Mouse (Mus musculus) frontal cortex, postnatal 14 days (tissue): ENCODE measurements at regions not wholly inside any gene's neighbourhood (a gene's known extent, or its start where the extent isn't known, plus 50 kb on each side); places are given as distances from the start of the nearest gene placed in this dataset.

ENCODE experiments used
- DNase-seq, 2 experiments: peaks; one replicate each; pipeline ENCODE4 v3.0.0; 2022; ENCODE audit warnings: low spot score in 2 of 2

DNA sequence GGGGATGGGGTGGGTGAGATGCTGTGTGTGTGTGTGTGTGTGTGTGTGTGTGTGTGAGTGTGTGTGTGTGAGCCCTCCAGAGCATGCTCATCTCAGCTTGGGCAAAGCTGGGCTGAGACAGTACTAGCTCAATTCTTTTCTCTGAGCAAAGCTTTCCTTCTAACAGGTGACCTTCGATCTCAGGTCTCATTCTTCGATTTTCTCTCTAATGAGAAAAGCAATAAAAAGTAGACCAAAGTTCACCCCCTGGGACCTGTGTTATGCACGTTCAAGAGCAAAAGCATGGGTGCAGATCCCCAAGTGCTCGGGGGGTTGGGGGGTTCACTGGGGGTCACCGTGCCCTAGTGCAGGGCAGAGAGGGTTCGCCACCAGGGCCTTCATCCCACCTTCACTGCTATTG lies 103.1 kb upstream of the Slc22a12 start:
- DNase-seq = no peak

DNA sequence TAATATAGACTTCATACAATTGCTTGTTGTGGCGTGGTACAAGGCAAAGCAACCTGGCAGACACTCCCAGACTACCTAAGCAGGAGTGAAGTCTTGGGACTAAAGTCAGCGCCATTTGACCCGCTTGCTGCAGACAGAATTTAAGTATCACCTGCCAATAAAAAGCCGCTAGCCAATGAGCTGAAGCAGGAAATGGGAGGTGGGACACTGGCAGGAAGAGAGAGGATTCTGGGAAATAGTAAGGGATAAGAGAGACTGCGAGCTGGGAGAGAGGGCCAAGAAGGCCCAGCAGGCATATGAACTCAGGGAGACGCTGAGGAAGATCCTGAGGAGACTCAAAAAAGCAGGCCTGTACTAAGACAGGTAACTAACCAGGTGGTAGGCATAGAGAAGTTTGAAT lies 102.0 kb upstream of the Slc22a12 start:
- DNase-seq = no peak

DNA sequence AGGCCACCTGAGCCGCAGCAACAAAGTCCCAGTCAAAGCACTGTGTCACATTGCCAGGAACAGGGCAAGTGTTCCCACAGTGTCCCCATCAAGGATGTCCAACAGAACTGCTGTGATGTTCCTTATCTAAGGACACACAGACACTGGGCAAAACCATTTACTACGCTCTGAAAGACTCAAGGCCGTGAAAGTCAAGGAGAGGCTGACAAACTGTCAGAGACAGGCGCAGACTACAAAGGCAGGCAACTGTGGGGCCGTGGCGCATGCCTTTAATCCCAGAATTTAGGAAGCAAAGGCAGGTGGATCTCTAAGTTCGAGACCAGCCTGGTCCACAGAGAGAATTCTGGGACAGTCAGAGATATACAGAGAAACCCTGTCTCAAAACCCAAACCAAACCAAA lies 96.8 kb upstream of the Slc22a12 start:
- no peak for DNase-seq

DNA sequence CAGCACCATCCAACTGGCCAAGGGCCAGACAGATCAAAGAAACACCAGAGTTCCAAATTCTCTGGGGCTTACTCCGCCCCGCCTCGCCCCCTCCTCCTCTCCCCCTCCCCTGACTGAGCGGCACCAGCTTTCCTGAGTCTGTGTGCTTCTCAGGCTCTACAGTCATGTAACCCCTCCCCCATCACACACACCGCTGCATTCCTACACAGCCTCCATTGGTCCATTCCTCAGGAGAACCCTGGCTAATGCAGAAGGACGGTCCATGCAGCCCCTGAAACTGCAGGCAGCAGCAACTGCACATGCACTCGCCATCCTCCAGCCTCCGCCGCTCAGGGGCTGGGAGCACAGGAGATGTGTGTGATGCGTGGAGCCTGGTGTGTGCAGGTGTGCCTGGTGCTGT lies 90.6 kb upstream of the Slc22a12 start:
- DNase-seq = no peak

DNA sequence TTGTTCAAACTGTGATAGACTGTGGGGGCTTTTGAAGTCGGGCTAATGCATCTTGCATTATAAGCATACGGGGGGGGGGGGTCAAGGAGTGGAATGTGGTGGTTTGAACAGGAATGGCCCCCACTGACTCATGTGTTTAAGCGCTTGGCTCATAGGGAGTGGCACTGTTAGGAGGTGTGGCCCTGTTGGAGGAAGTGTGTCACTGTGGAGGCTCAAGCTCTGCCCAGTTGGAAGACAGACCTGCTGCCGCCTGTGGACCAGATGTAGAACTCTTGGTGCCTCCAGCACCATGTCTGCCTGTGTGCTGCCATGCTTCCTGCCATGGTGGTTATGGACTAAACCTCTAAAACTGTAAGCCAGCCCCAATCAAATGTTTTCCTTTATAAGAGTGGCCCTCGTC lies 89.0 kb upstream of the Slc22a12 start:
- DNase-seq = no peak

DNA sequence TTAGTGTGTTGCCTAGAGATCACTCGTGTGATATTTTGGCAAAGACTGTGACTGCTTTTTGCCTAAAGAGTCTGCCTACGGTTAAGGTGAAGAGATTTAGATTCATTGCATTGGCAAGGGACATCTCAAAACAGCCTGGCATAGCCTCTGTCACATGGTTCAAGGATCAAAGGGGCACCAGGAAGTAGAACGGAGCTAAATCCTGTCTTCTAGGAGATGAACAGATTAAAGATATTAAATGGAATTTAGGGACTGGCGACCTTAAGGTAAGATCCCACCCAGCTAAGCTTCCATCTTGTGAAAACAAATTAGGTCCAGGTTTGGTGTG lies 87.7 kb upstream of the Slc22a12 start:
- DNase-seq = no peak

DNA sequence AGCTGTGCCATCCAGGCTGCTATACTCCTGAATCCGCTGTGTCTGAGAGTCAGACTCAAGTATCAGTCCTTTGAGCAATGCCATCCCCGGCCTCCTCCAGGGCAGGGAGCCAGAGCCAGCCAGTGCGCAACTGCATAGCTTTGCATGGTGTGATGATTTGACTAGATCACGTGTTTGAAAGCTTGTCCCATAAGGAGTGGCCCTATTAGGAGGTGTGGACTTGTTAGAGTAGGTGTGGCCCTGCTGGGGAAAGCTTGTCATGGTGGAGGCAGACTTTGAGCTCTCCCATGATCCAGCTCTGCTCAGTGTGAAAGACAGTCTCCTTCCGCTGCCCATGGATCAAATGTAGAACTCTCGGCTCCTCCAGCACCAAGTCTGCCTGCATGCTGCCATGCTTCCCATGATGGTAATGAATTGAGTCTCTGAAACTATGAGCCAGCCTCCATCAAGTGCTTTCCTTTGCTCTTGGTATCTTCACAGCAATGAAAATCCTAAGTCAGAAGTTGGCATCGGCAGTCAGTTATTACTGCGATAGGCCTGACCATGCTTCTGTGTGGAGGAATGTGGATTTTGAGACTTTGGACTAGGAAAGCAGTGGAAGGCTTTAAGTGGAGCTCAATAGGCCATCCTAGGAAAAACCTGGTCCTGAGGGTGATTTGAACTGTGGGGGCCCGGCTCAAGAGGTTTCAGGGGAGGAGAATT lies 87.2 kb upstream of the Slc22a12 start:
- no peak for DNase-seq

DNA sequence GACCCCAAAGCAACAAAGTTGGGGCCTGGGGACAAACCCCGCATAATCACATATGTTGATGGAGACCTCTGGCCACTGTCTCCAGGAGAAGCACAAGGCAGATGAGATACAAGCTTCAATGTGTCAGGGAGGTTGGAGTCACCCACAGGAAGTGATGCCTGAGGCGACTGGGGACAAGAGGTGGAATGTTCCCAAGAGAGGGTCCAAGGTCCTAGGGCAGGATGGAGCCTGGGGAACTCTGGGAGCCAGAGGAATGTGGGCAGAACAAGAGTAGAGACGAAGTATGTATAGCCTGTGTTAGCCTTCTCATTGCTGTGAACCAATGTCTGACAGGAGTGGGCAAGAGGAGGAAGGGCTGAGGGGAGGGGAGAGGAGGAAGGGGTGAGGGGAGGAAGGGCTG lies 82.7 kb upstream of the Slc22a12 start:
- DNase-seq = no peak

DNA sequence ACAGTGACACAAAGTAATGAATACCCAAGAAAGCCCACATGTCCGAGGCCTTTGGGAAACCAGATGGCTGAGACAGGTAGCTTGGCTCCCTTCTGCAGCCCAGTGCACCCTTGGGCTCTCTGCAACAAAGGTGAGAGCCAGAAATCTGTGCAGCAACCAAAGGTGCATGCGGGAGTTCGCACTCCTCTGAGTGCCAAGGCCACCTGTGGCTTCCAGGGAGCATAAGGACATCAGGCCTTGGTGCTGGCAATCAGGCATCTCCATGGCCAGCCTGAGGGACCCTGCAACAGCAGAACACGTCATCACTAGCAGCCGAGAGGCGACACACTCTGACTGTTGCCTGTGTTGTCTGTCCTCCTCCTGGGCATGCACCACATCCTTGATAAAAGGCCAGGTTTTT lies 78.2 kb upstream of the Slc22a12 start:
- no peak for DNase-seq

DNA sequence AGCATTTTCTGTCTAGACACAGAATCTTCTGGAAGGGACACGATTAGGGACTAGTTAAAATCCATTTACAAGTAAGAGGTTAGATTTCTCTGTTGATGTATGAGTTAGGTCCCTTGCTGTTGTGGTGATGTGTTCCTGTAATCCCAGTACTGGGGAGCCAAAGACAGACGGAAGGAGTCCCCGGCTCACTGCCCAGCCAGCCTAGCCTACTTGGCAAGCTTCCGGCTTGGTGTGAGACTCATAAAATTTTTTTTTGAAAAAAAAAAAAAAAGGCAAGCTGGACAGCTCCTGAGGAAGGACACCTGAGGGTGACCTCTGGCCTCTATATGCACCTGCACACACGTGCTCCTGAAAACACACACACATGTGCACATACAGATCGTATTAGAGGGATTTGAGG lies 76.7 kb upstream of the Slc22a12 start:
- no peak for DNase-seq

DNA sequence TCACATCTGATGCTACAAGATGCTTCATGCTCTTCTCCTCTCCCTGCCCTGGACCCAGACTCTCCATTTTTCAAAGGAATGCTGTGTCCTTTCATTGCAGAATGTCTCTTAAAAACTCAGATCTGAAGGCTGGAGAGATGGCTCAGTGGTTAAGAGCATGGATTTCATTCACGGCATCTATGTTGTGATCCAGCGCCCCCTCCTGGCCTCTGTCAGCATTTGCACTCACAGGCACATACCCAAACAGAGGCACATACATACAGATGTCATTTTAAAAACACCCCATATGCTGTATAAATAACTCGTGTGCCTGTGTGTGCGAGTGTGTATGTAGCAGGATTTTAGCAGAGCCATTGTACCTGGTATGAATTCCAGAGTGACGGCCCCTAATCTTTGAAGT lies 73.8 kb upstream of the Slc22a12 start:
- DNase-seq = no peak

DNA sequence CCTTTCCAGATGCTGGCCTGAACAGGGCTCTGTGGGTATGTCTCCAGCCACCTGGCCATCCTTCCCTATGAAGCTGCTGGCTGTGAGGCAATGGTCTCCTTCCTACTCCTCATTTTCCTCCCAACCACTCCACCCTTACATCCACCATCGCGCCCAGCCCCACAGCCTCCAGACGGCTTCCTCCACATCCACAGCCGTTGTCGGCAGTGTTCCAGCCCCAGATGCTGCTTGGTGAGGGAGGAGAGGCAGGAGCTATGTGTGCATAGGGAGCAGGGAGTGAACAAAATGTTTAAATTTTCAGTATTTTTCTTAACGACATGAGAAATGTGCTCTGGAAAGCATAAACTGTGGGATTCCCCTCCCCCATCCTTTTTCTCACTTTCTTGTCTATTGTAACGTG lies 69.6 kb upstream of the Slc22a12 start:
- DNase-seq = no peak

DNA sequence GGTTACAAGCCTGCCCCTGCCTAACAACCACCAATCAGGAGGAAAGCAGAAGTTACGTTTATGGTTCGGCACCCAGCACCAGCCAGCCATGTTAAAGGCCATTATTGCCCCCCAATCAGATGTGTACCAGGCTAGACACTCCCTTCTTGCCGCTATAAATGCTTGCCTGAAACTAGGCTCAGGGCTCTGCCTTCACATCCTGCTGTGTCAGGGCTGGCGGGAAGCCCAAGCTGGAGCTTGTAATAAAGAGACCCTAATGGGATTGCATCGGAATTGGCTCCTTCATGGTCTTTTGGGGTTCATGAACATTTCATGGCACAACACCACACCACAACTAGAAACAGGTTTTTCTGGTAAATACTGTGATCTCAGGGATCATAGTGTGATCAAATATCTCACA lies 69.1 kb upstream of the Slc22a12 start:
- no peak for DNase-seq

DNA sequence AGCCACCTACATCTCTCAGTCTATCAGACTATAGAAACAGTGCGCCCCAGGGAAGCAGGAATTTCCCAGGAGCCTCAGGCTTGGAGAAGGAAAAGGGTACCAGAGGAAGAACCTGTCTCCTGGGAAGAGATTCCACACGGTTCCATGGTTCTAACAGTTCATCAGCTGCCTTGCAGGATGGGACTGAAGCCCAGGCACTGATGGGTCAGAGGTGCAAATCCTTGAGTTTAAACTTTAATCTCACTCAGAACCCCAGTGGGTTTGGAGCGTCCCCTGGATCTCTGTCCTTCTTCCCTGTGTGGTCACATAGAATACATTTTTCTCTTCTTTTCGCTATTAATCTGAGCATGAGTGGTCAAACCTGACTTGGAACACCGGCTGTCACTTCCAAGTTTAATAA lies 67.9 kb upstream of the Slc22a12 start:
- no peak for DNase-seq

DNA sequence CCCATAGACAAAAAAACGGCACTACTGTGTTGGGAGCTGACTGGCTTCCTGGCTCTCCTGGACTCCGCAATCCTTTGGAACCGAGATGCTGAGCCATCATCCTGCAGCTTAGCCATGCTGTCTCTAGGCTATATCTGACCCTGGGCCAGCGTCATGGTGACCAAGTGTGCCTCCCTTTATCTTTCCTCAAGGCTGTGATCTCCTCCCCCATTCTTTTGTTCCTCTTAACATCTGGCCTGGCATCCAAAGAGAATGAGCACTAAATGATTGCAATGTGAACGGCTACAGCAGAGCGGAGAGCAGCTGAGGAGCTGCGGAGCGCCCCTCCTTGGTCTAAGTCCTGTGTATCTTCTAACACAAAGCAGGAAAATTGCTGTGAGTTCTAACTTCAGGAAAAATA lies 67.2 kb upstream of the Slc22a12 start:
- DNase-seq = no peak

DNA sequence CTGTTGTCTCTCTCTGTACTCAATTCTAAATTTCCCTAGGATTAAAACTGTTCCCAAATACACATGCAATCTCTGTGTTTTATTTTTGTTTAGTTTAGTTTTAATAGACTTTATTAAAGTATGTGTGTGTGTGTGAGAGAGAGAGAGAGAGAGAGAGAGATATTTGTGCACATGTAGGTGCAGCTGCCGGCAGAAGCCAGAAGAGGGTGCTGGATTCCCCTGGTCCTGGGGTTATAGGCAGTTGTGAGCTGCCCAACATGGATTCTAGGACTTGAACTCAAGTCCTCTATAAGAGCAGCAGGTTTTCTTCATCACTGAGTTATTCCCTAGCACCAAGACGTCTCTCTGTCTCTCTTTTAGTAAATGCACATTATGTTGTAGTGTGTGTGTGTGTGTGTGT lies 64.7 kb upstream of the Slc22a12 start:
- DNase-seq = no peak

DNA sequence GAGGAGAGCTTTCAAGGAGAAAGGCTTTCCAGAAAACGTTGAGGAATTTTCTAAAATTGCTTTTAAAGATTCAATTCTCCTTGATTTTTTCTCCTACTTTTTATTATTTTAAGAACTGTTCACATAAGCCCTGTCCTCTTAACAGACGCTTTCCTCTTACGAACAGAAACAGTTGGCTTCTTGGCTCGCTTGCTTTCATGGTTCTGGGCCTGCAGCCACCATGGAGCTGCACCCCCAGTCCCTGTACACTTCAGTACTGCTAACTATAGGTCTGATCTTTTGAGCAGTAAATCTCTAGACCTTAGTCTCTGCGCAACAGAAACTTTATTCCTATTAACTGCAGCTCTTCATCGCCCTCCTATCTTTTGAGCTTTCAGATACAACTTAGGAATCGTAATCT lies 63.8 kb upstream of the Slc22a12 start:
- no peak for DNase-seq

DNA sequence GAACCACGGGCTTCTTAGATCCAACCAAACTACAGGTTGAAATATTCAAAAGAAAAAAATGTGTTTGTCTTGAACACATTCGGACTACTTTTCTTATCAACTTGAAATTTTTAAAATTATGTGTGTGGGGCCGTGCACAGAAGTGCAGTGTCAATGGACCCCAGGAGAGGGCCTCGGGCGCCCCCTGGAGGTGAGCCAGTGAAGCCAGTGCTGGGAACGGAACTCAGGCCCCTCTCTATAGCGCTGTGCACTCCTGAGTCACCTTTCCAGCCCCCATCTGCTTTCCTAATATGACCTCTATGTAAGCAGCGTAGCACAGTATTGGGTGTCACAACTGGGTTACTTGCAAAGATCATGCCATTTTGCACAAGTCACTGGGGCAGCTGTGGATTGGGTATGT lies 61.9 kb upstream of the Slc22a12 start:
- DNase-seq = no peak

DNA sequence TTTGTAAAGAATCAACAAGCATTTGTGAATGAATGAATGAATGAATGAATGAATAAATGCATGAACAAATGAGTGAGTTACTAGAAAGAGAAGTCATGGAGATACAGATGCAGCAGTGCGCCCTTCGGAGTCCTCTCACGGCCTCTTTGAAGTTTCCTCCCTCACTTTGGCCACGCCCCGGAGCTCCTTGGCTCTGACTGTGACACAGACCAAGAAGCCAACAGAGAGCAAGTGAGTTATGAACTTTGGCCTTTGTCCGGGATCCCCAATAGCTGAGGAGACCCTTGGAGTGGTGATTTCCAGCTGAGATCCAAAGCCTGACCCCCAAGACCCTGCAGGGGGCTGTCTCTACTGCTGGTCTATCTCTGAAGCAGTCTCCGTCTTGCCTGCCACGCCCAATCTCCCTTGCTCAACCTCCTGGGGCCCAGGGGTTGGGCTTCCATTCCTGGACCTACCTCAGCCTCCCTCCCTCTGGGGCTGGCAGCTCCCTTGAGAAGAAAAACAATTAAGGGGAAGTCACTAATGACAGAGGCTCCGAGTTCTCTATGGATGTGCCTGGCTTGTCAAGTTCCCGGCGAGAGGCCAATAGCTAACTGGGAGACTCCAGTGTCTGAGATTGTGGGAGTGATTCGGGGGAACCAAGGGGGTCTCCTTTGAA lies 58.2 kb upstream of the Slc22a12 start:
- no peak for DNase-seq

DNA sequence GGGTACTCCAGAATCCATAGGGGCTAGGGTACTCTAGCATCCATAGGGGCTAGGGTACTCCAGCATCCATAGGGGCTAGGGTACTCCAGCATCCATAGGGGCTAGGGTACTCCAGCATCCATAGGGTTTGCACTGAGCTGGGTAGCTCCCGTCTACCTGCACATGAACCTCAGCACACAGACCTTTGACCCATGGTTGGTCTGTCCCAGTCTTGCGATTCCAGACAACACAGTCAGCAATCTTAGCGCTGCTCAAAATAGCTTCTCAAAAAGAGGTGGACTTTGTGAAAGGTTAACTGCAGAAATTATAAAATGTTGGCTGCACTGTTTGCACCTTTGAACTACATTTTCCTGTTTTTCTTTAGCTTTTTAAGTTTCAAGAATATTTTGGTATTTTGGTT lies 56.4 kb upstream of the Slc22a12 start:
- no peak for DNase-seq

DNA sequence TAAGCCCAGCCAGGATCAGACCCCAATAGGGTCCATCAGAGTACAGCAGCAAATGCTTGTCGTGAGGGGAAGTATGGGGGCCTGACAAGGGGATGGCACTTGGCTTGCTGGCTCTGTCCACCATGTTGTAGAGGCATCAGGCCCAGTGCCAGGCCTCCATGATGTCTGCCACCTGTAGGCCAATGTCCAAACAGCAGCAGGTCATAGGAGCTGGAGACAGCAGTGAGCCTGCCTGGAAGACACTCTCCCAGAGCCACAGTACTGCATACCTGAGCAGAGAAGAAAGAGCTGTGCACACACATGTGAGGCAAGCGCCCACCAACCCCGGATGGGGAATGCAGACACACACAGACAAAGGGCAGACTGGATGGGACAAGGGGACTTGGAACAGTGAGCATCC lies 55.4 kb upstream of the Slc22a12 start:
- no peak for DNase-seq

DNA sequence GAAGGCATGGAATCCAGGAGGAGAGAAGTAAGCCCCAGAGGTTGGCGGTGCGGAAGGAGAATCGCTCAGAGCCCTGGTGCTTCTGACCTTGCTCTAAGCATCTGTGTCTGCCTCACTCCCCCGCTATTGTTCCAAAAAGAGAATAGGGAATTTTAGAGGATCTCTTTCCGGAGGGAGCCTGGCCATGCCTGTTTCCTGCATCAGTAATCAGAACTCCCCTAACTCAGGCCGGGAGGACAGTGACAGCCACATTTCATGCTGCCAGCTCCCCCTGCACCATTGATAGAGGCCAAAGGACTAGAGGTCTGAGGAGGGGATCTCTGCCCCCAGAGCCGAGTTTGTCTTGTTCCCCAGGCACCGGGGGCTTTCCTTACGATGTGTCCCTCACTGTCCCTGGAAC lies 53.0 kb upstream of the Slc22a12 start:
- no peak for DNase-seq
